Mouse (Mus musculus): ENCODE measurements at regions not wholly inside any gene's neighbourhood (a gene's known extent, or its start where the extent isn't known, plus 50 kb on each side); places are given as distances from the start of the nearest gene placed in this dataset.

- 59% methylated on average over 3 of the region's 3 CpGs for WGBS
- ATAC-seq (ENCODE audit: low FRiP score, low TSS enrichment), result no peak
- Histone ChIP-seq H3K27ac (ENCODE audit: low read depth, low read length) (no peak overlapping the region), H3K4me1 (ENCODE audit: control insufficient read depth, insufficient read depth, low read length) (no peaks in the 10 kb centered on the region), H3K4me2 (replicated peaks; ENCODE audit: low read depth, low read length) (no peak overlapping the region), H3K36me3 (ENCODE audit: control insufficient read depth, insufficient read depth, low read length) (no peaks in the 10 kb centered on the region), H3K9me3 (ENCODE audit: control insufficient read depth, low read length) (no peaks in the 10 kb centered on the region), H3K4me3 (ENCODE audit: low read length) (no peak overlapping the region), H3K9ac (ENCODE audit: low read depth, low read length) (no peak overlapping the region), H3K27me3 (ENCODE audit: control insufficient read depth, insufficient read depth, low read length) (no peaks in the 10 kb centered on the region)
Measured at GRCm38 (mm10) chr4:34239624-34240023, 189.6 kb upstream of the Spaca1 start.

GRCm38 (mm10) chr4:34241060-34241571 is 191.1 kb upstream of the Spaca1 start:
- Histone ChIP-seq H3K9me3 (ENCODE audit: control insufficient read depth, low read length) (no peaks in the 10 kb centered on the region), H3K27me3 (ENCODE audit: control insufficient read depth, insufficient read depth, low read length) (no peaks in the 10 kb centered on the region), H3K9ac (ENCODE audit: low read depth, low read length) (no peak overlapping the region), H3K36me3 (ENCODE audit: control insufficient read depth, insufficient read depth, low read length) (no peaks in the 10 kb centered on the region), H3K27ac (ENCODE audit: low read depth, low read length) (no peak overlapping the region), H3K4me2 (replicated peaks; ENCODE audit: low read depth, low read length) (no peak overlapping the region), H3K4me3 (ENCODE audit: low read length) (no peak overlapping the region), H3K4me1 (ENCODE audit: control insufficient read depth, insufficient read depth, low read length) (no peaks in the 10 kb centered on the region)
- WGBS, result 54% methylated on average over 7 of the region's 7 CpGs
- no peak for ATAC-seq (ENCODE audit: low FRiP score, low TSS enrichment)

- 74% methylated on average over 3 of the region's 3 CpGs for WGBS
- Histone ChIP-seq H3K9me3 (ENCODE audit: control insufficient read depth, low read length) (no peaks in the 10 kb centered on the region), H3K9ac (ENCODE audit: low read depth, low read length) (no peak overlapping the region), H3K36me3 (ENCODE audit: control insufficient read depth, insufficient read depth, low read length) (no peaks in the 10 kb centered on the region), H3K4me2 (replicated peaks; ENCODE audit: low read depth, low read length) (no peak overlapping the region), H3K27ac (ENCODE audit: low read depth, low read length) (no peak overlapping the region), H3K4me1 (ENCODE audit: control insufficient read depth, insufficient read depth, low read length) (no peaks in the 10 kb centered on the region), H3K4me3 (ENCODE audit: low read length) (no peak overlapping the region), H3K27me3 (ENCODE audit: control insufficient read depth, insufficient read depth, low read length) (no peaks in the 10 kb centered on the region)
- ATAC-seq (ENCODE audit: low FRiP score, low TSS enrichment), result no peak
Measured at GRCm38 (mm10) chr4:34241673-34242072, 191.7 kb upstream of the Spaca1 start.

- Histone ChIP-seq H3K36me3 (ENCODE audit: control insufficient read depth, insufficient read depth, low read length) (no peaks in the 10 kb centered on the region), H3K4me1 (ENCODE audit: control insufficient read depth, insufficient read depth, low read length) (no peaks in the 10 kb centered on the region), H3K27me3 (ENCODE audit: control insufficient read depth, insufficient read depth, low read length) (no peaks in the 10 kb centered on the region), H3K27ac (ENCODE audit: low read depth, low read length) (no peak overlapping the region), H3K9ac (ENCODE audit: low read depth, low read length) (no peak overlapping the region), H3K4me2 (replicated peaks; ENCODE audit: low read depth, low read length) (no peak overlapping the region), H3K9me3 (ENCODE audit: control insufficient read depth, low read length) (no peaks in the 10 kb centered on the region), H3K4me3 (ENCODE audit: low read length) (no peak overlapping the region)
- no peak for ATAC-seq (ENCODE audit: low FRiP score, low TSS enrichment)
Measured at GRCm38 (mm10) chr4:34259444-34259843, 209.5 kb upstream of the Spaca1 start.

GRCm38 (mm10) chr4:34260468-34260867 is 210.5 kb upstream of the Spaca1 start:
- Histone ChIP-seq H3K36me3 (ENCODE audit: control insufficient read depth, insufficient read depth, low read length) (no peaks in the 10 kb centered on the region), H3K4me2 (replicated peaks; ENCODE audit: low read depth, low read length) (no peak overlapping the region), H3K4me3 (ENCODE audit: low read length) (no peak overlapping the region), H3K9ac (ENCODE audit: low read depth, low read length) (no peak overlapping the region), H3K9me3 (ENCODE audit: control insufficient read depth, low read length) (no peaks in the 10 kb centered on the region), H3K27ac (ENCODE audit: low read depth, low read length) (no peak overlapping the region), H3K27me3 (ENCODE audit: control insufficient read depth, insufficient read depth, low read length) (no peaks in the 10 kb centered on the region), H3K4me1 (ENCODE audit: control insufficient read depth, insufficient read depth, low read length) (no peaks in the 10 kb centered on the region)
- WGBS, result 95% methylated on average over 4 of the region's 4 CpGs
- ATAC-seq (ENCODE audit: low FRiP score, low TSS enrichment), result no peak

- no peak for ATAC-seq (ENCODE audit: low FRiP score, low TSS enrichment)
- no peak overlapping the region for H3K4me3 ChIP-seq (ENCODE audit: low read length)
- no peaks in the 10 kb centered on the region for H3K27me3 ChIP-seq (ENCODE audit: control insufficient read depth, insufficient read depth, low read length)
- no peak overlapping the region for H3K4me2 ChIP-seq (replicated peaks; ENCODE audit: low read depth, low read length)
- WGBS, result 52% methylated on average over 6 of the region's 6 CpGs
- no peaks in the 10 kb centered on the region for H3K9me3 ChIP-seq (ENCODE audit: control insufficient read depth, low read length)
- no peak overlapping the region for H3K27ac ChIP-seq (ENCODE audit: low read depth, low read length)
- no peaks in the 10 kb centered on the region for H3K36me3 ChIP-seq (ENCODE audit: control insufficient read depth, insufficient read depth, low read length)
- no peaks in the 10 kb centered on the region for H3K4me1 ChIP-seq (ENCODE audit: control insufficient read depth, insufficient read depth, low read length)
- H3K9ac ChIP-seq (ENCODE audit: low read depth, low read length), result no peak overlapping the region
Measured at GRCm38 (mm10) chr4:34261809-34262208, 211.8 kb upstream of the Spaca1 start.

GRCm38 (mm10) chr4:34264431-34264830 is 214.4 kb upstream of the Spaca1 start:
- WGBS, result 87% methylated on average over 5 of the region's 5 CpGs
- H3K4me1 ChIP-seq (ENCODE audit: control insufficient read depth, insufficient read depth, low read length), result no peaks in the 10 kb centered on the region
- no peaks in the 10 kb centered on the region for H3K9me3 ChIP-seq (ENCODE audit: control insufficient read depth, low read length)
- no peaks in the 10 kb centered on the region for H3K36me3 ChIP-seq (ENCODE audit: control insufficient read depth, insufficient read depth, low read length)
- H3K9ac ChIP-seq (ENCODE audit: low read depth, low read length), result no peak overlapping the region
- no peak overlapping the region for H3K27ac ChIP-seq (ENCODE audit: low read depth, low read length)
- no peak for ATAC-seq (ENCODE audit: low FRiP score, low TSS enrichment)
- H3K4me3 ChIP-seq (ENCODE audit: low read length), result no peak overlapping the region
- H3K27me3 ChIP-seq (ENCODE audit: control insufficient read depth, insufficient read depth, low read length), result no peaks in the 10 kb centered on the region
- no peak overlapping the region for H3K4me2 ChIP-seq (replicated peaks; ENCODE audit: low read depth, low read length)

- no peaks in the 10 kb centered on the region for H3K9me3 ChIP-seq (ENCODE audit: control insufficient read depth, low read length)
- H3K36me3 ChIP-seq (ENCODE audit: control insufficient read depth, insufficient read depth, low read length), result no peaks in the 10 kb centered on the region
- no peak overlapping the region for H3K4me3 ChIP-seq (ENCODE audit: low read length)
- H3K27me3 ChIP-seq (ENCODE audit: control insufficient read depth, insufficient read depth, low read length), result no peaks in the 10 kb centered on the region
- 60% methylated on average over 3 of the region's 3 CpGs for WGBS
- H3K4me1 ChIP-seq (ENCODE audit: control insufficient read depth, insufficient read depth, low read length), result no peaks in the 10 kb centered on the region
- H3K4me2 ChIP-seq (replicated peaks; ENCODE audit: low read depth, low read length), result no peak overlapping the region
- H3K27ac ChIP-seq (ENCODE audit: low read depth, low read length), result no peak overlapping the region
- no peak for ATAC-seq (ENCODE audit: low FRiP score, low TSS enrichment)
- H3K9ac ChIP-seq (ENCODE audit: low read depth, low read length), result no peak overlapping the region
Measured at GRCm38 (mm10) chr4:34274316-34274715, 224.3 kb upstream of the Spaca1 start.

GRCm38 (mm10) chr4:34275372-34275771 is 225.4 kb upstream of the Spaca1 start:
- Histone ChIP-seq H3K4me3 (ENCODE audit: low read length) (no peak overlapping the region), H3K27ac (ENCODE audit: low read depth, low read length) (no peak overlapping the region), H3K36me3 (ENCODE audit: control insufficient read depth, insufficient read depth, low read length) (no peaks in the 10 kb centered on the region), H3K9me3 (ENCODE audit: control insufficient read depth, low read length) (no peaks in the 10 kb centered on the region), H3K27me3 (ENCODE audit: control insufficient read depth, insufficient read depth, low read length) (no peaks in the 10 kb centered on the region), H3K9ac (ENCODE audit: low read depth, low read length) (no peak overlapping the region), H3K4me2 (replicated peaks; ENCODE audit: low read depth, low read length) (no peak overlapping the region), H3K4me1 (ENCODE audit: control insufficient read depth, insufficient read depth, low read length) (no peaks in the 10 kb centered on the region)
- ATAC-seq (ENCODE audit: low FRiP score, low TSS enrichment), result no peak
